Mouse (Mus musculus) limb, embryonic 14.5 days (tissue): ENCODE data around the gene Kcnj11. TPM values are rescaled to one million over a fixed set of nuclear protein-coding genes. Genes with fewer than 3 reads are reported as not detected.

Experiments
- ATAC-seq: fragments of 200-750 bp; cut with Nextera tagmentation; 2 replicates; pipeline ENCODE4 v1.8.0; 2017; ENCODE audit warnings: low read depth, moderate number of reproducible peaks, moderate TSS enrichment; ENCODE audit not compliant: low FRiP score
- DNase-seq: peaks from one replicate; pipeline ENCODE4 v3.0.0-alpha.2; 2015; ENCODE audit warnings: low spot score
- H3K27ac ChIP-seq: fragments of 300-500 bp; sonication (generic); replicated peaks from 2 replicates; pipeline ENCODE4 v1.5.1; 2014; ENCODE audit warnings: low read depth, mild to moderate bottlenecking, low read length, moderate library complexity, mixed read lengths
- H3K27me3 ChIP-seq: fragments of 300-500 bp; sonication (generic); 2 replicates; pipeline ENCODE4 v1.6.1; 2014; ENCODE audit warnings: low read length, mixed read lengths; ENCODE audit not compliant: control insufficient read depth, insufficient read depth
- H3K36me3 ChIP-seq: fragments of 300-500 bp; sonication (generic); 2 replicates; pipeline ENCODE4 v1.6.1; 2014; ENCODE audit warnings: mild to moderate bottlenecking, low read length, moderate library complexity, mixed read lengths; ENCODE audit not compliant: control insufficient read depth, insufficient read depth
- H3K4me1 ChIP-seq: fragments of 300-500 bp; sonication (generic); 2 replicates; pipeline ENCODE4 v1.6.1; 2014; ENCODE audit warnings: antibody characterized with exemption, low read length, mixed read lengths; ENCODE audit not compliant: control insufficient read depth, insufficient read depth
- H3K4me2 ChIP-seq: fragments of 300-500 bp; sonication (generic); replicated peaks from 2 replicates; pipeline ENCODE4 v1.6.1; 2014; ENCODE audit warnings: low read depth, mild to moderate bottlenecking, low read length, moderate library complexity; ENCODE audit not compliant: severe bottlenecking
- H3K4me3 ChIP-seq: fragments of 300-500 bp; sonication (generic); replicated peaks from 2 replicates; pipeline ENCODE4 v1.5.1; 2014; ENCODE audit warnings: low read length
- H3K9ac ChIP-seq: fragments of 300-500 bp; sonication (generic); 2 replicates; pipeline ENCODE4 v1.6.1; 2014; ENCODE audit warnings: mild to moderate bottlenecking, low read depth, low read length, moderate library complexity; ENCODE audit not compliant: severe bottlenecking
- H3K9me3 ChIP-seq: fragments of 300-500 bp; sonication (generic); 2 replicates; pipeline ENCODE4 v1.6.1; 2016; ENCODE audit warnings: low read length; ENCODE audit not compliant: control insufficient read depth
- POLR2A ChIP-seq: fragments of 200-500 bp; IDR thresholded peaks from 2 replicates; pipeline ENCODE4 v1.8.0; 2012; ENCODE audit warnings: inconsistent platforms, mild to moderate bottlenecking, moderate library complexity, borderline replicate concordance; ENCODE audit not compliant: insufficient read depth, insufficient read length; ENCODE audit errors: extremely low read depth
- WGBS: fragments of 180-500 bp; shearing (Covaris S2); extraction: QIAGEN DNeasy Blood & Tissue Kit; methylation state at CpG from one replicate; pipeline ENCODE4 v1.1.7; 2014; 5-methylcytosine and 5-hydroxymethylcytosine counted together
- polyA plus RNA-seq, 2 experiments: library from polyadenylated mRNA; depleted of rRNA in 1 of 2; stranded (reverse) in 1 of 2; unstranded in 1 of 2; fragments of >200 nt; fragmentation: Nextera tagmentation in 1 of 2; extraction: Ambion mirVana in 1 of 2; gene quantifications; 2 replicates each; pipeline versions ENCODE4 v1.2.1 to v1.2.3; 2012 to 2014

The Kcnj11 gene
- polyA plus RNA-seq, 2 experiments = 0.41 to 2.6 TPM

DNA sequence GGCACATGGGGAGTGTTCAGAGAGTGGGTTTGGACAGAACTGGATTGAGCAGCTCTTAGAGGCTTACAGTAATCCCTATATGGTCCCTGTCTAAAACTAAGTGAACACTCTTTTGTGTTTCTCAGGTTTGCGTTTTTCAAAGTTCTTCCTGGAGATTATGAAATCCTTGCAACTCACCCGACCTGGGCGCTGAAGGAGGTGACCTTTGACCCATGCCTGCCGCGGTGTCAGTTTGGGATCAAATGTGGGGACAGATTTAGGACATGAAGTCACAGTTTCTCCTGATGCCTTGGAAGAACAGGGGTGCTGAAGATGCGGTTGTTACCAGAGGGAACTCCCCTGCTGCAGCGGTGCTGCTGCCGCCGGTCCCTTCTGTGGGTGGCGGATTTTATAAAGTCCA lies 56.5 kb downstream of the Kcnj11 start:
- 90% methylated on average over 10 of the region's 10 CpGs for WGBS
- no peak for DNase-seq
- H3K4me1 ChIP-seq = no peaks in the 10 kb centered on the region

More for the DNA sequence above, 56.5 kb downstream of the Kcnj11 start:
- peaks cover 75% of the 10 kb centered on the region for H3K36me3 ChIP-seq
- ATAC-seq = no peak
- no peak overlapping the region for H3K4me2 ChIP-seq
- H3K9ac ChIP-seq = no peak overlapping the region
- H3K27me3 ChIP-seq = no peaks in the 10 kb centered on the region
- H3K4me3 ChIP-seq = no peak overlapping the region
- no peak overlapping the region for H3K27ac ChIP-seq
- no peak for TF ChIP-seq POLR2A
- H3K9me3 ChIP-seq = no peaks in the 10 kb centered on the region

Other genes starting within 250 kb of the Kcnj11 start
- 374 and 521 TPM in 2 replicates for gene Kdelr1, start 228.0 kb downstream of the Kcnj11 start, polyA plus RNA-seq (2012; rRNA removed)
- gene Kdelr1, start 228.0 kb downstream of the Kcnj11 start, polyA plus RNA-seq (2014; fragmentation: Nextera tagmentation; extraction: Ambion mirVana) = 140 and 163 TPM in 2 replicates
- 4.9 and 7.4 TPM in 2 replicates for gene Grin2d, start 222.4 kb downstream of the Kcnj11 start, polyA plus RNA-seq (2012; rRNA removed)
- gene Grin2d, start 222.4 kb downstream of the Kcnj11 start, polyA plus RNA-seq (2014; fragmentation: Nextera tagmentation; extraction: Ambion mirVana) = 0.59 and 0.61 TPM in 2 replicates
- 0.49 and 0.83 TPM in 2 replicates for gene Syngr4, start 204.1 kb downstream of the Kcnj11 start, polyA plus RNA-seq (2012; rRNA removed)
- 0.53 and 0.99 TPM in 2 replicates for gene Syngr4, start 204.1 kb downstream of the Kcnj11 start, polyA plus RNA-seq (2014; fragmentation: Nextera tagmentation; extraction: Ambion mirVana)
- 17.1 and 22.7 TPM in 2 replicates for gene Tmem143, start 203.8 kb downstream of the Kcnj11 start, polyA plus RNA-seq (2012; rRNA removed)
- gene Tmem143, start 203.8 kb downstream of the Kcnj11 start, polyA plus RNA-seq (2014; fragmentation: Nextera tagmentation; extraction: Ambion mirVana) = 3.5 and 4.7 TPM in 2 replicates
- gene Emp3, start 179.4 kb downstream of the Kcnj11 start, polyA plus RNA-seq (2012; rRNA removed) = 201 and 274 TPM in 2 replicates
- gene Emp3, start 179.4 kb downstream of the Kcnj11 start, polyA plus RNA-seq (2014; fragmentation: Nextera tagmentation; extraction: Ambion mirVana) = 318 and 324 TPM in 2 replicates
- 7.1 and 7.9 TPM in 2 replicates for gene Ccdc114, start 176.7 kb downstream of the Kcnj11 start, polyA plus RNA-seq (2012; rRNA removed)
- gene Ccdc114, start 176.7 kb downstream of the Kcnj11 start, polyA plus RNA-seq (2014; fragmentation: Nextera tagmentation; extraction: Ambion mirVana) = 2.5 and 3.1 TPM in 2 replicates
- 1.2 and 2.2 TPM in 2 replicates for gene Abcc6, start 70.5 kb downstream of the Kcnj11 start, polyA plus RNA-seq (2012; rRNA removed)
- gene Abcc6, start 70.5 kb downstream of the Kcnj11 start, polyA plus RNA-seq (2014; fragmentation: Nextera tagmentation; extraction: Ambion mirVana) = 0.18 and 0.30 TPM in 2 replicates
- gene Nomo1, start 67.1 kb downstream of the Kcnj11 start, polyA plus RNA-seq (2012; rRNA removed) = 38.8 and 39.5 TPM in 2 replicates
- gene Nomo1, start 67.1 kb downstream of the Kcnj11 start, polyA plus RNA-seq (2014; fragmentation: Nextera tagmentation; extraction: Ambion mirVana) = 21.2 and 22.1 TPM in 2 replicates
- 1.5 and 2.4 TPM in 2 replicates for gene Abcc8, start 79.3 kb upstream of the Kcnj11 start, polyA plus RNA-seq (2012; rRNA removed)
- 0.98 and 2.6 TPM in 2 replicates for gene Abcc8, start 79.3 kb upstream of the Kcnj11 start, polyA plus RNA-seq (2014; fragmentation: Nextera tagmentation; extraction: Ambion mirVana)
- gene Ush1c, start 137.7 kb upstream of the Kcnj11 start, polyA plus RNA-seq (2012; rRNA removed) = 0.18 and 0.19 TPM in 2 replicates
- gene Ush1c, start 137.7 kb upstream of the Kcnj11 start, polyA plus RNA-seq (2014; fragmentation: Nextera tagmentation; extraction: Ambion mirVana) = 0.12 and 0.18 TPM in 2 replicates
- gene Otog, start 140.2 kb upstream of the Kcnj11 start, polyA plus RNA-seq (2012; rRNA removed) = 2.3 and 3.3 TPM in 2 replicates
- 0.63 and 0.79 TPM in 2 replicates for gene Otog, start 140.2 kb upstream of the Kcnj11 start, polyA plus RNA-seq (2014; fragmentation: Nextera tagmentation; extraction: Ambion mirVana)